Mouse (Mus musculus): ENCODE measurements around the gene Brdt. TPM values are rescaled to one million over a fixed set of nuclear protein-coding genes. Genes with fewer than 3 reads are reported as not detected.
"Not testable (repeated sequence)": the region's sequence is repeated elsewhere in the genome, so short reads cannot be mapped to it uniquely, and the experiment has no call there.

Brdt gene
- polyA plus RNA-seq, 2 experiments from 2014 or later = 0.16 to 0.29 TPM

DNA sequence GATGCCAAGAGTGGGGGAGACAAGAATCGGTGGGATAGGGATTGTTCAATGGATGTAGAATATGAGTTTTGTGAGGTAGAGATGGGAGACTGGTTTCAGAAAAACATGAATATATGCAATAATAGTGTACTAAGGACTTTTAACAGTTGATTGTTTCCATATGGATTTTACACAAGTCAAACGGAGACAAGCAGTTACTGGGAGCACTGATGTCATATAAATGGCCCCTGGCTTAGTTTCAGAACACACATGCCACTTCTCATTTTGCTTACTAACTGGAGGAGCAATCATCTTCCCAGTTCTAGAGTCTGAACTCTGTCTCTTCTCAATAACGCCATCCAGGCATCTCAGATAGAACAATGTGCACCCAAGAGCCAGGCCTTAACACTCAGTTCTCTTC is 9.4 kb downstream of the Brdt start:
- ATAC-seq = no peak

DNA sequence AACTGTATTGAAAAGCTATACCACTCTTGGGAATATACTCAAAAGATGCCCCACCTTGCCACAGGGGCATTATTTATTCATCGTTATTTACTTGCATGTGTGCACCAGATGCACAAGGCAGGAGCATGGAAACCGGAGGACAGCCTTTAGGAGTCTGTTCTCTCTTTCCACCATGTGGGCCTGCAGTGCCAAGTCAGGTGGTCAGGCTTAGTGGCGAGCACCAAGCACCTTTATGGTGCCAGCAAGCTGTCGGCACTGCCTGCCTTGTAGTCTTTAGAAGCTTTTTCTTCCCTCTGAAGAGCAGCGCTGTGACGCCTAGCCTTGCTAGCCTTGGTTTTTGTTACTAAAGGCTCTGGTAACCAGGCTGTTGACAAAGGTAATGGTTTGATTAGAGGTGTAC is 11.9 kb downstream of the Brdt start:
- no peak for ATAC-seq

DNA sequence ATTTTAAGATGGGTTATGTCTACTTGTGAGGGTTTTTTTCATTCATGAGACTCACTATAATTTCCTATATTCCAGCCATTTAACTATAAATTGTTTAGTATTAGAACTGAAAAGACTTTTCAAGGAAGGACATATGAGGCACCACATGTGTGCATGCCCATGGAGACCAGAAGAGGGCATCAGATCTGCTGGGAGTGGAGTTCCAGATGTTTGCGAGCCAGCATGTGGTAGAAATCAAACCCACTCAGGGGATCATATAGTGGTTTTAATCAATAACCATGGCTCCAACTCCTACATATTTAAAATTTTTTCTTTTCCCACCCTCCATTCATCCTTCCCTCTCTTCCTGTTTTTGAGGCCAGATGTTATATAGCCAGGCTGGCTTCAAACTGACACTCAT is 15.3 kb downstream of the Brdt start:
- no peak for ATAC-seq

DNA sequence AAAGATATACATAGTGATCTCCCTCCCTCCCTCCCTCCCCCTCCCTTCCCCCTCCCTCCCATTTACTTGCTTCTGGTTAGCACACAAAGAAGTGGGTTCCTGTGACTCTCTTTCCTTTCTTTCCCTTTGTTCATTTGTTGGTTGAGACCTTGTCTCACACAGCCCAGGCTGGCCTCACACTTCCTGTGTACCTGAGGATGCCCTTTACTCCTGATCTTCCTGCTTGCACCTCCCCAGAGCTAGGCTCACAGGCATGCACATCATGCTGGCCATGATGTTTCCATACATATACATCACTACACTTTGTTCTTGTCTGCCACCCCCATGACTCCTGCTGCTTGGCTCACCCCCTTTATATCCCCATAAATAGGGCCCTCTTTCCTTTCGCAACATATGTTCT is 21.6 kb downstream of the Brdt start:
- ATAC-seq = no peak

DNA sequence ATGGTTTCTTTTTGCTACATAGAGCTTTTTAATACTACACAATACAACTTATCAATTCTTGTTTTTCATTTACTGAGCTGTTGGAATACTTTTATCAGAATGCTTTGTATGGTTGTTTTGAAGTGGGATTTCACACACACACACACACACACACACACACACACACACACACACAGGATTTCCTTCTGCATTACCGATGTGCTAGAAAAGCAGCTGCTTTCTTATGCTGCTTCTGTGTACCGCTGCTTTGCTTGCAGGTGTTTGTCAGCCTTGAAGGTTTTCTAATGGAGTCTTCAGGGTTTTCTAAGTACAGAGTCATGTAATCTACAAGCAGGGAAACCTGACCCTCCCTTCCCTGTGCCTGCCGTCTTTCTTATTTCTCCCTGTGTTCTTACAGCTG is 23.0 kb downstream of the Brdt start:
- no peak for ATAC-seq

DNA sequence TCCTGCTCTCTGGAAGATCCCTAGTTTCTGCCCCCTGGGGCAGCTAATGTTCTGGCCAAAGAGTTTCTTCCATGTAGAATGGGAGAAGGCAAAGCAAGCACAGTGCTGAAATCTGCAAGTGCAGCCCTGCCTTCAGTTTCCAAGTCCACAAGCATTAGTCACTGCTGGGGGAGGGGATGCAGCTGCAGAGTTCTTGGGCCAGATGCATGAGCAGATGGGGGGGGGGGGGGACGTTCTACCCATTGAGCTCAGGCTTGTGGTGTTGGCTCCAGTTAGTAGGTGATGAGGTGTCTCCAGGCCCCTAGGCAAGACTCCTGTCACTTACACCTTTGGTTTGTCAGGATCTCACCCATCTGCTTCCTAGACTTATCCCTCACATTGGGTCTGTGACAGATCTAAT is 24.8 kb downstream of the Brdt start:
- no peak for ATAC-seq

DNA sequence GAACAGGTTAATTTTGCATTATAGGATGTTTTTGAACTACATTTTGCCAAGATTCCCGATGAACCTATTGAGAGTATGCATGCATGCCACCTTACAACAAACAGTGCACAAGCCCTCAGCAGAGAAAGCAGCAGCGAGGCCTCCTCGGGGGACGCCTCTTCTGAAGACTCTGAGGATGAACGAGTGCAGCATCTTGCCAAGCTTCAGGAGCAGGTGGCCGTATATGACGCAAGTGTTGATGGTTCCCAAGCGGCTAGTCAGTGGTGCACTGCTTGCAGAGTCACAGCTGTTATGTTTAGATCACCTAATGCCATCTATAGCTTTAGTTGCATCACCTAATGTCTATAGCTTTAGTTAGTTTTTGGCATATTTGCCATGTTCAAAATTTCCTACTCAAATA is 26.8 kb downstream of the Brdt start:
- ATAC-seq = no peak

DNA sequence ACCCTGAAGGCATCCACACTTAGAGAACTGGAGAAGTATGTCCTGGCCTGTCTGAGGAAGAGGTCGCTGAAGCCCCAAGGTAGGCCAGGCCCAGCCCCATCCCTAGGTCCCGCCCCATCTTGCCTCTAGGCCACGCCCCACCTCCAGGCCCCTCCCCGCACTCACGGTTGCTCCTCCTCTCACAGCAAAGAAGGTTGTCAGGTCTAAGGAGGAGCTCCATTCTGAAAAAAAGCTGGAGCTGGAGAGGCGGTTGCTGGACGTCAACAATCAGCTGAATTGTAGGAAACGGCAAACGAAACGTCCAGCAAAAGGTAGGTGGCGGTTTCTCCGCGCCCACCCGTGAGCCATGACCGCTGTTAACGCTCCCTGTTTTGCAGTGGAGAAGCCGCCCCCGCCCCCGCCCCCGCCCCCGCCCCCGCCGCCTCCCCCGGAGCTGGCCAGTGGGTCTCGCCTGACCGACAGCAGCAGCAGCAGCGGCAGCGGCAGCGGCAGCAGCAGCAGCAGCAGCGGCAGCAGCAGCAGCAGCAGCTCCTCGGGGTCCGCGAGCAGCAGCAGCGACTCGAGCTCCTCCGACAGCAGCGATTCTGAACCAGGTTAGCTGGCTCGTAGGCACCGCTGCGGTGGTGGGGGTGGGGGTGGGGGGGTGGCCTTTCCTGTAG is 28.6 kb downstream of the Brdt start:
- ATAC-seq = peak; percentile 99

DNA sequence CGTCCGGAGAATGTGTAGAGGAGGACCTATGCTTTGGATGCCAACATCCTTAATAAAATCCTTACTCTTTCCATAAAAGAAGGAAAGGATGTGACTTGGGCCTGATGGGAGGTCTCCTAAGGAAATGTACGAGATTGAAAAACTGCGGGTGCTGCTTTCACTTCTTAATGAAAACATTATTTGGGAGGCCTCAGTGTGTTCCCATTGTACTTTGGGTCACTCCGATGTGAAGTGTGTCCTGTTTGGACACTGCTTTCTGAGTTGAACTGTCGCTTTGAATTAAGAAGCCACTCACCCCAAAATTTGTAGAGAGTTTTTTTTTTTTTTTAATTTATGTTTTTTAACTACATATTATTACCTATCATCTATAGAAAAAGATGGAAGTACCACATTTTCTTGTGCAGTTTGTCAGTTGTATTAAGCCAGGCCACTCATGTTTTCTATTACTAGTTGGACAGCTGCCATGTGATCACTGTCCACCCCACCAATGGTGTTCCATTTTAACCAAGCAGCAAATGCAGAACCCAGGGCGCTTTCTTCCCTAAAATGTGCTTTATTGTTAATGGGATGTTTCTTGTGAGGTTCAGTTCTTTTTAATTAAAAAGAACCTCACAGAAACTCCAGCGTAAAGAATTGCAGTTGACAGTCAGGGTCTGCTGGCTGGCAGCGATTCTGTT is 29.2 kb downstream of the Brdt start:
- ATAC-seq = no peak

DNA sequence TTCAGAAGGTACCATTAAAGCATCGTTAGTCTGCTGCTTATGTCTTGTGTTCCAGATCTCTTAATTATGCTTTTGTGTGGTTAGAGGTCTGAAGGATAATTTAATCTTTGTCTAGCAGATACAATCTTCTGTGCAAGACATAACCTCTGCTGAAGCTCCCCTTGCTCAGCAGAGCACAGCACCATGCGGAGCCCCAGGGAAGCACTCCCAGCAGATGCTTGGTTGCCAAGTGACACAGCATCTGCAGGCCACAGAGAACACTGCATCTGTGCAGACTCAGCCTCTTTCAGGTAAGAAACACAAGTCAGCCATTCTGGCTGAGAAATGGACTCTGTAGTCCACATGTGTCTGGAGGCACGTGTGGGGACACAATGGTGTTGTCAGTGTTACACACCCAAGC is 39.1 kb downstream of the Brdt start:
- no peak for ATAC-seq

DNA sequence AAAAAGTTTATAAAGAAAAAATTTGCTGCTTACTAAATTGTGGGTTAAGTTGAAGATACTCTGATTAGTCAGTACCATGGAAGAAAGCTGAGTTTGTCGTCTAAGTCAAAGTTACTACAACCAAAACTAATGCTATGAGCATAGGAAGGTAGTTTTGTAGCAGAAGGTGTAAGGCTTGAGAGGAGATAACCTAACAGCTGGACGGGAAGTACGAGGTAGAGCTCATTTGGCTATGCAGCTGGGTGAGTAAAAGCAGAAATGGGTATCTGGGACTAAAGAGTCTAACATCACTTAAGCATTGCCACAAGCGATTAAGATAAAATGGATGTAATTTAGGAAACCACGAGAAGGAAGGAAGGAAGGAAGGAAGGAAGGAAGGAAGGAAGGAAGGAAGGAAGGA is 40.4 kb downstream of the Brdt start:
- ATAC-seq = no peak

DNA sequence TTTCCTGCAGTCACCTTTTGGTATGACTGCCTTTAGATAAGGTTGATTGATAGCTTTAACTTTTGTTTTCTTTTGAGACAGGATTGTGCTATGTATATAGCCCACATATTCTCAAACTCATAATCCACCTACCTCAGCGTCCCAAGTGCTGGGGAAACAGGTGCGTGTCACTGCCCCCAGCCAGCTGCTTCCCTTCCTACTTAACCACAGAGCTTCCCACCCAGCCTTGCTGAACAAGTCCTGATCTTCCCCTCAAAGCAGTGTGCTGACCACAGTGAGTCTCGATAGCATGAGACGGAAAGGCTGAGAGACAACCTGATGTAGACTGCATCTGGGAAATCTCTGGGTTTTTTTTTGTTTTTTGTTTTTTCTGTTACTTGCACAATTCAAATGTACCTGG is 42.3 kb downstream of the Brdt start:
- ATAC-seq = no peak

DNA sequence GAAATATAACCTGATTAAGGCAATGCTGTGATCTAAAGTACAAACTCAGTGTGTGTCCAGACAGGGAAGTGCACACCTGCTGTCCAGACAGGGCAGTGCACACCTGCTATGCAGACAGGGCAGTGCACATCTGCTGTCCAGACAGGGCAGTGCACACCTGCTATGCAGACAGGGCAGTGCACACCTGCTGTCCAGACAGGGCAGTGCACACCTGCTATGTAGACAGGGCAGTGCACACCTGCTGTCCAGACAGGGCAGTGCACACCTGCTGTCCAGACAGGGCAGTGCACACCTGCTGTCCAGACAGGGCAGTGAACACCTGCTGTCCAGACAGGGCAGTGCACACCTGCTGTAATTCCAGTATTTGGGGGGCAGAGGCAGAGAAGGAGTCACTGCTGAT is 55.5 kb downstream of the Brdt start:
- ATAC-seq = not testable (repeated sequence)

DNA sequence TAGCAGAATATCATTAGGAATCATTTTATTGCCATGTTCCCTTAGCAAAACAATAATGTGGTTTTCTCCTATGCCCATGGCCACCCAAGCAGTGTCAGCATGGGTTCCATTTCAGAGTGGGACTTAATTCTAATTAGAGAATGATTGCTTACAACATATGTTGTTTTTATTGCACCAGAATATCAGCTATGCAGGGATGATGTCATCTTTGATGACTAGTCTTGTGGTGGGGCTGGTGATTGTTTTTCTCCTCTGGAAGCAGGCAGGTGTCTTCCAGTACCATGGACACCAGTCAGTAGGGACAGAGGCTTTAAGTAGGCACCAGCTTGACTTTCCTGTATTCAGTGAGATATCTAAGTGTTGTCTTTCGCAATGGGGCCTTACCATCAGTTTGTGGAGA is 56.8 kb downstream of the Brdt start:
- no peak for ATAC-seq

DNA sequence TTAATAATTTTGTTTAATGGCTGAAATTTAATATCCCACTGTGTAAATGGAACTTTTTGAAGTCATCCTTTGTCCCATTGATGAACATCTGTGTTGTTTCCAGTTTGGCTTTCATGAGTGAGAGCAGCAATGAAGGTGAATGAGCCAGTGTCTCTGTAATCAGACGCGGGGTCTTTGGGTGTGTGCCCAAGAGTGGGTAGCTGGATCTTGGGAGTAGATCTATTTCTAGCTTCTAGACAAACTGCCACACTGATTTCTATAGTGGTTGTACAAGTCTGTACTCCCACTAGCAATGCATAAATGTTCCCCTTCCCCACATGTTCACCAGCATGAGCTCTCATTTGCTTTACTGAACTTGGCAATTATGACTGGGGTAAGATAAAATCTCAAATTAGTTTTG is 58.4 kb downstream of the Brdt start:
- no peak for ATAC-seq

DNA sequence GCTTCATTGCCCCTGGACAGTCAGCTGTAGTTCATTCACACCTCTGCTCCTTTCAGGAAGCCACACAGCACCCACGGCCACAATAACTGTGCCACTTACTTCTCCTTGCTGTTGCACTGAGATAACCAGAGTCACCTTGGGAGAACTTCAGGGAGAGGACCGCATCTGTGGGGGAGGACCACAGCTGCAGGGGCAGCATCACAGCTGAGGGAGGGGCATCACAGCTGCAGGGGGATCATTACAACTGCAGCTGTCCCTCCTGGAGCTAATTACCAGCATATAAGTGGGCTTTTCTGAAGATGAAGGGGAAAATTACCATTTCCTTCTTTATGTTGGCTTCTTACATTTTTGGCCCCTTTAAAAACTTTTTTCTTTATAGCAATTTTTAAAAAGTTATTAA is 63.5 kb downstream of the Brdt start:
- no peak for ATAC-seq

DNA sequence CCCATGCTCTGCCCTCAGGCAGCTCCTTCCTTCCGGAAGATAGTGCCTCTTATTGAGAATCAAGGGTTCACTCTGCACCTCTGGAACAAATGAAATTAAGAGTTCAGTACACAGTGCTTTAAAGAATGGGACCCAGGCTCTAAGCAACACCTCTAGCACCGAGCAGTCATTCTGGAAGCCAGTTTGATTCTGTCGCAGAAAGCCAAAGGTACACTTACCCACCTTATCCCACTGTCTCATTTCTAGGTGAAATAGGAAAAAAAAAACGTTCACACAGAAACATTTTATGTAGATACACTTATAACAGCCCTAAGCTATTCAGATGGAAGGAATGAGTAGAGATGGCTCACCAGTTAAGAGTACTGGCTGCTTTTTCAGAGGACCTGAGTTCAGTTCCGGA is 71.5 kb downstream of the Brdt start, which contains the start of gene Ephx4:
TSS of gene Ephx4 (plus strand) at position 301 of the 400 bp plus-strand sequence.
- ATAC-seq = no peak

DNA sequence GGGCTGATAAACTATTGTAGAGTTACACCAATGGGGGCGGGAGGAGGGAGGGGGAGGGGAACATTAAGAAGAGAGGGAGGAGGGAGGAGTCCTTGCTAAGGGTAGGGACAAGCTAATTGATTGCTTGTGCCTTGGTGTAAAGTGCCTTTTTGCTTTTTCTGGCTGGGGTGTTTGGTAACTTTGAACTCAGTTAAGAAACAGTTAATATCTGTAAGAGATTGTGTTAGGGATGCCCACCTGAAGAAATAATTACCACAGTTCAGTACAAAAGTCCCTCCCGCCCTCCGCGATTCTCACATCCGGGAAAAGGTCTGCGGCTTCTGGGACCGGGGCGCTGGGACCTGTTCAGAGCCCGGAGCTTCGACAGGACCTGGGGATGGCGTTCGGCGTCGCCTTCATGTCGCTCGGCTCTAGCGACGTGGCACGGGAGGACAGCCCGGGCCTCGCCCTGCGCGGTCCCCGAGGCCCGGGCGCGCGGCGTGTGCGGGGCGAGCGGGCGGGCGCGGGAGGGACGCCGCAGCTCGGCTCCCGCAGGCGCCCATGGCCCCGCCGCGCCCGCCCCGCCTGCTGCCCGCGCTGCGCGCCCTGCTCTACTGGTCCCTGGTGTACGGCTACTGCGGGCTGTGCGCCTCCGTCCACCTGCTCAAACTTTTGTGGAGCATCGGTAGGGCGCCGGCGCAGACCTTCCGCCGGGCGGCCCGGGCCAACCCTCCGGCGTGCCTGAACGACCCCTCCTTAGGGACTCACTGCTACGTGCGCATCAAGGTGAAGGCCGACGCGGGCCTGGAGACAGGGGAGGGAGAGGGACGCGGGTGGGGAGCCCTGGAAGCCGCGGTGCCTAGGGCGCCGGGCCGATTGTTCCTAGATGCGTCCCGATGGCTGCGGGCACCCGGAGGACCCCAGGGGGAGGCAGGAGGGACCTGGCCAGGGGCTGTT is 72.3 kb downstream of the Brdt start:
- peak; percentile 27 for ATAC-seq

DNA sequence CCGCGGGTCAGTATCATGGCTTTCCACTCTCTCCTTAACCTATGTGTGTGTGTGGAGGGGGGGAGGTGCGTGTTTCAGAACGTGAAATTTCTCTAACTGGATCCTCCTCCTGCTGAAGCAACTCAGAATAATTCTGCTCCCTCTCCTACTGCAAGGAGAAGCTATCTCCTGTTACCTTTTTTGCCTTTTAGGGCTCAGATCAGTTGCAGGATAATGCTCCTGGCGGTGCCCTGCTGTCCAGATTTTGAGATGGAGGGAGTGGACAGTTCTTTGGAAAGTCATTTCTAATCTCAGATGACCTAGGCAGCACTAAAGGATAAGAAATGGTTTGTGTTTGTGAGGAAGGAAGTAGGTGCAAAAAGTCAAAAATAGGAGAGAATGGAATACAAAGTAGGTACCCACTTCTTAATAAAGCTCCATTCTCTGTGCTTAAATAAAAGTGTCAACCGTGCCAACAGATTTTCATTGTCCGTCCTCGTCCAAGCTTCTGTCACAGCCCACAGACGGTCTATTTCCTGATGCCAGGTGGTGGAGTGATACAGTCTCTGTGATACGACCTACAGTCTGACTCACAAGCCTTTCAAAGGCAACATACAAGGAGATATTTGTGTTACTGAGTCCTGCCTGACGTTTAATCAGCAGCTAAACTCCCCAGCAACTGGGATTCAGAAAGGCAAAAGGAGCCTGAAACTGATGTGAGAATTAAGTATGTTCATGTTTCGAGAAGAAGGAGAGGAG is 73.2 kb downstream of the Brdt start:
- ATAC-seq = no peak

DNA sequence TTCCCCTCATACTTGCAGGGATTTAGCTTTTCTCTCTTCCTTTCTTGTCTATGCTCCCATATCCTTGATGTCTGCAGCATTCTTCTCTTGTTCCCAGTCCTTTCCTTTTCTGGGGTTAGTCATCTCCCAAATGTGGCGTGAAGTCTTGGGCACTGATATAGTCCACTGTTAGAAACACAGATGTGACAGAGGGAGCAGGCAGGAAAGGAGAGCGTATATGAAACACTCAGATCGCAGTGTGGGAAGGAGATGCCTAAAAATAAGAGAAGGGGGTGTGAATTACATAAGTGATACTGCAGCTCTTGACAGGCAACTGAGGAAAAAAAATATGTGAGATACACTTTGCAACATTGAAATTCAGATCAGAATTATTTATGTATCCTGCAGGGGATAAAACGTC is 74.4 kb downstream of the Brdt start:
- no peak for ATAC-seq

DNA sequence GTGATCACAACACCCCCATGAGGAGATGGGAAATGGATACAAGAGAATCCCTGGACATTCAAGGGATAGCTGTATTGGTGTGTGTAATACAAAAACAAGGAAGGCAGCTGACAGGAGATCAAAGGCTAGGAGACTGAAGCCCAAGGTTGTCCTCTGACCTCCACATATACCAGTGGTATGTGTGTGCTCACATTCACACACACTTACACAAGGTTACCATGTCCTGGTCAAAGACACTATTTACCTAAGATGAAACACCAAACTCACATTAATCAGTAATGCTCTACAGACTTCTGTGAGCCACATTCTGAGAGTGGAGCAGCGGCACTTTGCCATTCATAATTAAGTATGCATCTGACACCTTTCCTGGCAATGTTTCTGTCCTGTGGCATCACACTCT is 79.3 kb downstream of the Brdt start:
- no peak for ATAC-seq

DNA sequence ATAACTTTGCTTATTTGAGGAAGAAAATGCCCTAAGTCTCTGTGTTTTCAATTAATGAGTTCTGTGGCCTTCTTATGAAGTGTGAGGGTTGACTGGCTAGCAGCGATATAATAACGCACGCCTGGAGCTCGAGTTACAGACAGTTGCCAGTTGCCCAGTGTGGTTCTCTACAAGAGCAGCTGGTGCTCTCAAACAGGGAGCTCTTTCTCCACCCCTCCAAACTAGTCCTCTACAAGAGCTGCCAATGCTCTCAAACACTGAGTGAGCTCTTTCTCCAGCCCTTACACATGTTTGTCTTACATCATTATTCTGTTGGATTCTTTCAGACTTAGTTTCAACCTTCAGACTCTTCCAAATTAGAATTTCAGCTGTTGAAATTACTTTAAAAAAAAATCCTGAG is 80.4 kb downstream of the Brdt start:
- ATAC-seq = no peak

DNA sequence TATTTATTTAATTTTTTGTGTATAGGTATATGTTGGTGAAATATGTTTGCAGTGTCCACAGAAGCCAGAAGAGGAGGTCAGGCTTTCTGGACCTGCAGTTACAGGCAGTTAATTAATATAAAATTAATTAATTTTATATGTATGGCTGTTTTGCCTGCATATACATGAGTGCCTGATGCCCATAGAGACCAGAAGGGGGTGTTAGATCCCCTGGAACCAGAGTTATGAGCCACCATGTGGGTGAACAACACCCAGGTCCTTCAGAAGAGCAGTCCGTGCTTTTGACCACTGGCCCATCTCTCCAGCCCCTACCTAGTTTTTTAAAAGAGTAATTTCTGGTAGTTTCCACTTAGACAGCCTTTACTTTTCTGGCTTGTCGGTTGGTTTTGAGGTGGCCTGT is 81.3 kb downstream of the Brdt start:
- no peak for ATAC-seq

All from activated CD4-positive, CD25-positive, alpha-beta regulatory T cell, adult 4 months (primary cell).